Mouse (Mus musculus) small intestine, adult 2 months (tissue): ENCODE measurements around the gene Bcl7c. TPM values are rescaled to one million over a fixed set of nuclear protein-coding genes. Genes with fewer than 3 reads are reported as not detected.
"Not testable (repeated sequence)": the region's sequence is repeated elsewhere in the genome, so short reads cannot be mapped to it uniquely, and the experiment has no call there.

Source experiments
- H3K27ac ChIP-seq: fragments of 200-500 bp; 2 replicates; pipeline ENCODE4 v1.5.1; 2012; ENCODE audit warnings: low read depth, low read length, control low read depth, inconsistent platforms; ENCODE audit not compliant: insufficient read depth
- H3K27me3 ChIP-seq: fragments of 200-500 bp; 2 replicates; pipeline ENCODE4 v1.6.1; 2012; ENCODE audit warnings: mild to moderate bottlenecking, moderate library complexity, low read length, inconsistent platforms; ENCODE audit not compliant: control insufficient read depth, insufficient read depth
- H3K36me3 ChIP-seq: fragments of 200-500 bp; 2 replicates; pipeline ENCODE4 v1.6.1; 2012; ENCODE audit warnings: mild to moderate bottlenecking, low read length, control low read depth, inconsistent platforms; ENCODE audit not compliant: control insufficient read depth, insufficient read depth
- H3K4me1 ChIP-seq: fragments of 200-500 bp; 2 replicates; pipeline ENCODE4 v1.6.1; 2012; ENCODE audit warnings: low read length, inconsistent platforms, mixed read lengths; ENCODE audit not compliant: control insufficient read depth, insufficient read depth, insufficient read length
- H3K4me3 ChIP-seq: fragments of 200-500 bp; 2 replicates; pipeline ENCODE4 v1.5.1; 2012; ENCODE audit warnings: low read depth, mild to moderate bottlenecking, control low read depth, inconsistent platforms, low read length, moderate library complexity
- CTCF ChIP-seq: fragments of 200-500 bp; IDR thresholded peaks from 2 replicates; pipeline ENCODE4 v1.5.1; 2012; ENCODE audit warnings: low read depth, mild to moderate bottlenecking, control low read depth, inconsistent platforms, low read length, moderate library complexity, mixed read lengths; ENCODE audit not compliant: insufficient replicate concordance, insufficient read length; ENCODE audit errors: extremely low read depth
- POLR2A ChIP-seq: fragments of 200-500 bp; IDR thresholded peaks from 2 replicates; pipeline ENCODE4 v1.6.1; 2012; ENCODE audit warnings: low read depth, mild to moderate bottlenecking, control low read depth, inconsistent platforms, low read length, moderate library complexity
- WGBS: fragments of 180-500 bp; shearing (Covaris S2); methylation state at CpG from one replicate; pipeline ENCODE4 v1.1.7; 2018; 5-methylcytosine and 5-hydroxymethylcytosine counted together
- polyA plus RNA-seq: library from polyadenylated mRNA; depleted of rRNA; stranded (reverse); fragments of >200 nt; gene quantifications from 2 replicates; pipeline ENCODE4 v1.2.3, GENCODE M21; 2012

Bcl7c gene
- polyA plus RNA-seq, 1 experiment = 24.6 TPM

DNA sequence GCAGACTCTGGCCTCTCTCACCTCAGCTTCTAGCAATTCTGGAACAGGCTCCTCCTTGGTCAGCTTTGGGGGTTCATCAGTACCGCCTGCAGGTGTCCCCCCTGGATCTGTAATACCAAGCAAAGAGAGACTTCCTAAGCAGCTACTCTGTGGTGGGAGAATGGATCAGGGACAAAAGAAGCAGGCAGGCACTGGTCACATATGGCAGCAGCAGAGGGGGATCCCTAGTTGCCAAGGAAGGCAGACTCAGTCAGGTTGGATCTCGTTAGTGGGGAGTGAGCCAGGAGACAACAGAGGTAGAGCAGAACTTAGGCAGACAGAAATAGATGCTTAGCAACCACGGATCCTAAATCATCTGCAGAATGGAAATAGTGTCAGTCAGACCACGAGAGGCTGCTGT, 3.0 kb downstream of the Bcl7c start:
- TF ChIP-seq CTCF (no peak), POLR2A (no peak)
- no peak overlapping the region for H3K4me3 ChIP-seq
- peaks cover 6% of the 10 kb centered on the region; the same call in 1 of the 2 replicates for H3K36me3 ChIP-seq
- peaks cover 9% of the 10 kb centered on the region for H3K4me1 ChIP-seq
- 87% methylated on average over 4 of the region's 4 CpGs for WGBS
- no peak overlapping the region for H3K27ac ChIP-seq
- no peaks in the 10 kb centered on the region for H3K27me3 ChIP-seq

DNA sequence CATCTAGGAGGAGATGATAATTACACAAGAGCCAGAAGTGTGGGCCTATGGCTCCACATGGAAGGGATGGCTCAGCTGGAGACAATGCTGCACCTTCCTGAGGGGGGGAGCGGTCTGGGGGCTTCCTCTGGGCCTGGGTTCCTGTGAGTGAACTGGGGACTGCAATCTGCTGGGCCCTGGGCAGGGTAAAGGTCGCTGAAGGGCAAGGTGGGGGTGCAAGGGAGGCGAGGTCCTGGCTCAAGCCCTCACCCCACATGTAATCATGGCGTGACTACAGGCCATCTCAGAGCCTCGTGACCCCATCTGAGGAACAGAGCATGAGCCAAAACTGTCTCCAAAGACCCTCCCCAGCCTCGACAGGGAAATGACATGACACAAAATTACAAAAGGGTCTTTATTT, 4.1 kb downstream of the Bcl7c start:
- no peak overlapping the region for H3K4me3 ChIP-seq
- H3K27ac ChIP-seq = no peak overlapping the region
- H3K4me1 ChIP-seq = peaks cover 7% of the 10 kb centered on the region
- H3K27me3 ChIP-seq = no peaks in the 10 kb centered on the region
- 86% methylated on average over 6 of the region's 6 CpGs for WGBS
- TF ChIP-seq CTCF (no peak), POLR2A (no peak)
- peaks cover 6% of the 10 kb centered on the region; the same call in 1 of the 2 replicates for H3K36me3 ChIP-seq

DNA sequence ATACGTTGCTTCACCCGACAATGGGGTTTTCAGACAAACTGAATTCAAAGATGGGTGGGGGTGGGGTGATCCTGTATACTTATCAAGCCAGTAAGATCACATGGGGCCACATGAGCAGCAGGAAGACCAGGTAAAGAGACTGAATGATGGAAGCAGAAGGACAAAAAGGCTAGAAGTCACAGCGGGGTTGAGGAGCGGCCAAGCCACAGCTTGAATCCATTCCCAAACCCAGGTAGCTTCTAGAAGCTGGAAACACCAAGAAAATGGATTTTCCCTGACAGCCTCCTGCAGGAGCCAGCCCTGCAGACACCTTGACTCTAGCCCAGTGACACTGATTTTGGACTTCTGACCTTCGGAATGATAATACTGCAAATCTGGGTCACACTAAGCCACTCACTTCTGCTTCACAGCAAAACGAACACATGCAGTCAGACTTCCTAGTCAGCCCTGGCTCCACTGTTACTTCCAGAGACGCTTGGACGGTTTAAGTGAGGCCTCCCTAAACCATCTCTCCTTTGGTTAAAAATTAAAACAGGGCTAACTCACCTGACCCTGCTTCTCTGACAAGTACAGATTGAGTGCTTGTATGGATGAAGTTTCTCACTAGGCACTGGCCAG, 5.1 kb downstream of the Bcl7c start:
- H3K27me3 ChIP-seq = no peaks in the 10 kb centered on the region
- peaks cover 6% of the 10 kb centered on the region; the same call in 1 of the 2 replicates for H3K36me3 ChIP-seq
- no peak for TF ChIP-seq POLR2A
- TF ChIP-seq CTCF = no peak
- 87% methylated on average over 8 of the region's 8 CpGs for WGBS
- no peak overlapping the region for H3K27ac ChIP-seq
- peaks cover 7% of the 10 kb centered on the region for H3K4me1 ChIP-seq
- H3K4me3 ChIP-seq = no peak overlapping the region

DNA sequence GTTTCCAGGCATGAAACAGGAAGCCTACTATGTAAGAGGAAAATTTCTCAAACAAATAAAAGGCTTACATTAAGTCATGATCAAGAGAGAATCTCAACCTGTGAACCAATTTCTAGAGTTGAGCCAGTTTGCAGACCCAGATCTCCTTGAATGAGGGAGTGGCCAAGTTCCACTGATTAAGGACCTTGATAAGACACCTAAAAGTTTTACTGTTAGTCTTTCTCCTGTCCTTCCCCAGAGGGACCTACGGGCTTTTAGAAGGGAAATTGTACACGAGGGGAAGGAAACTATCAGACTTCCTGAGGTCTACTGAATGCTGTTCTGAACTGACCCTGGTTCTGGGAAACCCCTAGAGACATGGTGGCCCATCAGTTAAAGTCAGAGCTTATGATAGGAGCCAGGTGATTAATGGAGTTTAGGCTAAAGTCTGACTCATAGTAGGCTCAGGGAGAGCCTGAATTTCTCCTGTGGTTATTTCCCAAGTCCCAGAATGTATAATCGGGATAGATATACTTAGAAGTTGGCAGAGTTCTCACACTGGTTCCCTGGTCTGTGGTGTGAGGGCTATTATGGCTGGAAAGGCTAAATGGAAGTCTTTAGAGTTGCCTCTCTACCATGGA, 7.9 kb downstream of the Bcl7c start:
- H3K4me1 ChIP-seq = no peaks in the 10 kb centered on the region
- WGBS = 61% methylated on average over 3 of the region's 3 CpGs
- no peak overlapping the region for H3K27ac ChIP-seq
- peaks cover 6% of the 10 kb centered on the region; the same call in 1 of the 2 replicates for H3K36me3 ChIP-seq
- H3K4me3 ChIP-seq = no peak overlapping the region
- no peak for TF ChIP-seq CTCF
- no peak for TF ChIP-seq POLR2A
- H3K27me3 ChIP-seq = no peaks in the 10 kb centered on the region

DNA sequence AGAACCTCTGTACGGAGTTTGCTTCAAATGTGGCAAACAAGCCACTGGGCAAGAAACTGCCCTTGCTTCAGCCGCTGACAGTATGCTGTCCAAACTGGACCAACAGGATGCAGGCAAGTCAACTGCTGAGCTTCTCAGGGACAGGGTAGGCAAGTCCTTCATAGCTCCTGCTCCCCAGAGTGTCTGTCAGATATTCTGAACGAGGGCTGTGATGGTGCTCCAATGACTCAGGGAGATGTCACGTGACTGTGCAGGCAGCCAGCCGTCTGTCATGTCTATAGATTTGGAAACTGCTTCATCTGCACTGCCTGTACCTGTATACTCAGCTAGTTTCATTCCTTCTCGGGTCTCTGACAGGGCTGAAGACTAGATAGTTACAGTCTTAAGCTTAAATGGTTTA, 9.7 kb downstream of the Bcl7c start:
- H3K4me1 ChIP-seq = no peaks in the 10 kb centered on the region
- H3K4me3 ChIP-seq = no peak overlapping the region
- no peak for TF ChIP-seq POLR2A
- no peak for TF ChIP-seq CTCF
- H3K27me3 ChIP-seq = no peaks in the 10 kb centered on the region
- H3K27ac ChIP-seq = no peak overlapping the region
- 86% methylated on average over 6 of the region's 6 CpGs for WGBS
- no peaks in the 10 kb centered on the region; the same call in 1 of the 2 replicates for H3K36me3 ChIP-seq

DNA sequence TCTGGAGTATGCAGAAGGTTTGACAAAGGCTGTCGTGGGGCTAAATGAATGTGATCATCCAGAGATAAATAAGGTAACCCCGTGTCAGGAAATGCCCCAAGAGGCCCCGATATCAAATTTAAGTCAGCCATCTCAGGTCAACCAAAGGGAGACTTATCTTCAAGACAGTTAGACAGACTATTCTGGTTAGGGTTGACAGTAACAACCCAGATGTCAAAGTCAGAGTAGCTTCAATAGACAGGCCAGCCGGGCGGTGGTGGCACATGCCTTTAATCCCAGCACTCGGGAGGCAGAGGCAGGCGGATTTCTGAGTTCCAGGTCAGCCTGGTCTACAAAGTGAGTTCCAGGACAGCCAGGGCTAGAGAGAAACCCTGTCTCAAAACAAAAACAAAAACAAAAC, 15.0 kb downstream of the Bcl7c start:
- WGBS = 90% methylated on average over 7 of the region's 7 CpGs
- H3K36me3 ChIP-seq, H3K4me1 ChIP-seq, H3K4me3 ChIP-seq, H3K27me3 ChIP-seq, H3K27ac ChIP-seq: not testable (repeated sequence)

- Histone ChIP-seq H3K4me3 (no peak overlapping the region), H3K27me3 (no peaks in the 10 kb centered on the region), H3K36me3 (no peaks in the 10 kb centered on the region), H3K27ac (no peak overlapping the region), H3K4me1 (peaks cover 4% of the 10 kb centered on the region; the same call in 1 of the 2 replicates)
- 97% methylated on average over 8 of the region's 8 CpGs for WGBS
- TF ChIP-seq CTCF = no peak
Measured at GRCm38 (mm10) chr7:127693290-127693689, 15.4 kb downstream of the Bcl7c start.
